Mouse (Mus musculus) WW6 (cell line): ENCODE measurements around the gene Gm10184.
"Not testable (repeated sequence)": the region's sequence is repeated elsewhere in the genome, so short reads cannot be mapped to it uniquely, and the experiment has no call there.

Experiments used
- DNase-seq: peaks from one replicate; pipeline ENCODE4 v3.0.0-alpha.2; 2013; ENCODE audit warnings: low read depth, low spot score

The Gm10184 gene

GRCm38 (mm10) chr17:89910349-89910748 lies at the start of gene Gm10184:
TSS of gene Gm10184 (minus strand) at chr17:89910449.
- DNase-seq, result no peak

GRCm38 (mm10) chr17:89933950-89934349 lies 23.7 kb upstream of the Gm10184 start:
- peak; percentile 16 for DNase-seq

- DNase-seq, result no peak
These were observed 2.6 kb downstream of the Gm10184 start for GRCm38 (mm10) chr17:89907686-89908085.

DNA sequence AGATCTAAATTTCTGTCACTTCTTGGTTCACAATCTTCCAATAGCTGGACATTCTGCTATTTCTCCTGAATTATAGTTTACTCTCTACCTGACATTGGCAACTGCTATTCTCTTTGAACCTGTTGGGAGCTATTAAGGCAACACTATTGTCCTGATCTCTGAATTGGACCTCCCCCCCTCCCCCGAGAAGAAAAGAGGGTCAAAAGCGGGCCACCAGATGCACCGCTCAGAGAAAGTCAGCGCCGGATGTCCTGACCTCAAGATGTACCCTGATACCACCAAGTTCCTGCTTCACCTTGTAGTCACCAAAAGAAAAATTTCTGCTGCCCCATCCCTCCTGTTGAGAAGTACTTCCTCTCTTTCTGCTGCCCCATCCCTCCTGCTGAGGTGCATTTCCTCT lies 5.5 kb downstream of the Gm10184 start:
- not testable (repeated sequence) for DNase-seq

- no peak for DNase-seq
These were observed 7.5 kb downstream of the Gm10184 start for GRCm38 (mm10) chr17:89902767-89903166.

- no peak for DNase-seq
These were observed 9.6 kb downstream of the Gm10184 start for GRCm38 (mm10) chr17:89900610-89901009.

- no peak for DNase-seq
These were observed 10.4 kb downstream of the Gm10184 start for GRCm38 (mm10) chr17:89899813-89900212.

GRCm38 (mm10) chr17:89864996-89865395 lies 45.3 kb downstream of the Gm10184 start:
- no peak for DNase-seq
